Mouse (Mus musculus) lung, postnatal 25 days (tissue): ENCODE data around the gene Aoc2.
"Not testable (repeated sequence)": the region's sequence is repeated elsewhere in the genome, so short reads cannot be mapped to it uniquely, and the experiment has no call there.

Experiments
- DNase-seq: peaks from one replicate; pipeline ENCODE4 v3.0.0; 2022; ENCODE audit warnings: low spot score

The Aoc2 gene

DNA sequence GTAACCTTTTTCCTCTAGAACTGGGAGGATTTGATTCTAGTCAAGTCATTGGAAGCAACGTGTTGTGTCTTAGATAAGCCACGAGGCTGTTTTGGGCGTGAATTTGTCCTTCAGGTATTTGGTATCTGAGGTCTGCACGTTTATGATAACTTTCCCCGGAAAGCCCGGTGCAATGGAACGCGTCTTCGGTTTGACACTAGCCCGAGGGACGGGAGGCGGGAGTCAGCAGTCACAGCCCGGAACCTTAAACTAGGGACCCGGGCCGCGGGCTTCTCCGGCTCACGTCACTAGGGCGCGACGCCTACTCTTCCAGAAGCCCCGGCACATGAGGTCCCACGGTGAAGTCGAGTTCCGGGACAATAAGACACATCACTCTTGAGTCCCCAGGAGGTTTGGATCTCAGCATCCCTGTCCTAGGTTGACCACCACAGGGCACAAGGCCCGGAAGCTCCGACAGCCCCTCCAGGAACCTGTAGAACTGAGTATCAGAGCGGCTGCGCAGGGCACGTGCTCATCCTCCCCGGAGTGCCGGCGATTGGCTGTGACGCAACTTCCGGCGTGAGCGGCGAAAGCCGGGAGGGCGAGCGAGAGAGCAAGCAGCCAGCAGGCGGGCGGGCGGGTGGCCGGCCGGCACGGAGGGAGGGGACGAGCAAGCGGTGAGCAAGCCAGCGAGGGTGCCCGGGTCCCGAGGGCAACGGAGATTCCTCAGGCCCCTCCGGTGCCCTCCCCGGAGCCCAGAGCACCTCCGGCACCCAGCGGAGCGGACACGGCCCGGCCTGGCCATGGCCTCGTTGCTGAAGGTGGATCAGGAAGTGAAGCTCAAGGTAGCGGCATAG is 9.0 kb upstream of the Aoc2 start, which contains the start of gene Psme3:
Gene Psme3 (plus strand): TSS at position 549 of the 836 bp plus-strand sequence.
- DNase-seq: peak; percentile 92

DNA sequence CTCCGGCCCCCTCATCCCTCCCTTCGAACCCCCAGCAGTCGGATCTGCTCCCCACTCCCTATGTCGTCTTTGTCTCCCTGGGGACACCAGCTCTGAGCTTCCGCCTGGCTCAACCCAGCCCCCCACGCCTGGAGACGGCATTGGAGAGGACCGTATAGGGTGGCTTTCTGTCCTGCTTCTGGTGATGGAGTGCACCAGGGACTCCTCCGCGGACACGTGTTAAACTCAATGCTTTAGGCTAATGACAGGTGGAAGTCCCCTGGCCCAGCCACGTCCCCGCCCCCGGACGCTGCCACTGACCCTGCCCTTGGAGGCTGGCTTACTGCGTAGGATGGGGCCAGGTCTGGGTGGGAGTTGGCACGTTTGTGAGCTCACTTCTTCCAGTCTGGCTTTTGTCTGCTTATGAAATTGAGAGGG is 8.4 kb upstream of the Aoc2 start:
- no peak for DNase-seq

DNA sequence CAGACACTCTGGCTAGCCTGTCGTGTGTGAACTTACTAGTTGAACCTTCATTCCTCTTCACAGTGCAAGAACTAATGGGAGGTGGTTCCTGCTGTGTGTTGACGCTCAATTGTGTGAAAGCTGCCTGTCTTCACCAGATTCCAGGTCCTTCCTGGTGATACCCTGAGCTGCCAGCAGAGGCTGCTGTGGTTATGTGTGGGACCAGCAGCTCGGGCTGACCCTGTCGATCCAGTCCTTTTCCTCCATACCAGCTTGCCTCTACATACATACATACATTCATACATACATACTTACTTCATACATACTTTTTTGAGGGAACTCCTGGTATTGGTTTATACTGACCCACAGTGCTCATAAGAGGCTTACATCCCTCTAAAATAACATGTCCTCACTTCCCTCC is 1.3 kb upstream of the Aoc2 start:
- DNase-seq: peak; percentile 60

DNA sequence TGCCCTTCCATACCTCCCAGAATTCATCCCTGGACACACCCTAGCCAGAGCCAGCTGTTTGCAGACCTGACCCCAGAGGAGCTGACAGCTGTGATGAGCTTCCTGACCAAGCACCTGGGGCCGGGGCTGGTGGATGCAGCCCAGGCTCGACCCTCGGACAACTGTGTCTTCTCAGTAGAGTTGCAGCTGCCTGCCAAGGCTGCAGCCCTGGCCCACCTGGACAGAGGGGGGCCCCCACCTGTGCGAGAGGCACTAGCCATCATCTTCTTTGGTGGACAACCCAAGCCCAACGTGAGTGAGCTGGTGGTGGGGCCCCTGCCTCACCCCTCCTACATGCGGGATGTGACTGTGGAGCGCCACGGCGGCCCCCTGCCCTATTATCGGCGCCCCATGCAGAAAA is 338 bp downstream of the Aoc2 start:
- DNase-seq: not testable (repeated sequence)

DNA sequence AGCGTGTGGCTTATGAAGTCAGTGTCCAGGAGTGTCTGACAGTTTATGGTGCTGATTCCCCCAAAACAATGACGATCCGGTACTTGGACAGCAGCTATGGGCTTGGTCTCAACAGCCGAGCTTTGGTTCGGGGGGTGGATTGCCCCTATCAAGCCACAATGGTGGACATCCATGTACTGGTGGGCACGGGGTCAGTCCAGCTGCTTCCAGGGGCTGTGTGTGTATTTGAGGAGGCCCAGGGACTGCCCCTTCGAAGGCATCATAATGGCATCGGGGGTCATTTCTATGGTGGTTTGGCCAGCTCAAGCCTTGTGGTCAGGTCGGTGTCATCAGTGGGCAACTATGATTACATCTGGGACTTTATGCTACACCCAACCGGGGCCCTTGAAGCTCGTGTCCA is 1.3 kb downstream of the Aoc2 start:
- no peak for DNase-seq

DNA sequence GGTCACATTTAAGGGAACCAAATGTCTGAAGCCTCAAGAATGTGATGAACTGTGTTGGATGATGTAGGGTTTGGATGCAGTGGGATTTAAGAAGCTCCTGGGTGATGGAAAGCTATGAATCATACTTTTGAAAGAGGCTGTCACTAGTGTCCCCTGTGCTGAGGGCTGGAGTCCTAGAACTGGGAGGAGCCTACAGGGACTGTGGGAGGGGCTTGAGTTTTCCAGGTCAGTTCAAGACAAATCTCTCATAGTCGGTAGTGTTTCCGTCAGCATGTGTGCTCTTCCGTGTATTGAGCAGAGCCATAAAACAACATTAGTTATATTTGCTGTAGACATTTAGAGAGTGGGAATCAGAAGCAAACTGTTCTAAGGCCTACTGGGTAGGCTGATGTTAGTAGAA is 2.4 kb downstream of the Aoc2 start:
- no peak for DNase-seq

DNA sequence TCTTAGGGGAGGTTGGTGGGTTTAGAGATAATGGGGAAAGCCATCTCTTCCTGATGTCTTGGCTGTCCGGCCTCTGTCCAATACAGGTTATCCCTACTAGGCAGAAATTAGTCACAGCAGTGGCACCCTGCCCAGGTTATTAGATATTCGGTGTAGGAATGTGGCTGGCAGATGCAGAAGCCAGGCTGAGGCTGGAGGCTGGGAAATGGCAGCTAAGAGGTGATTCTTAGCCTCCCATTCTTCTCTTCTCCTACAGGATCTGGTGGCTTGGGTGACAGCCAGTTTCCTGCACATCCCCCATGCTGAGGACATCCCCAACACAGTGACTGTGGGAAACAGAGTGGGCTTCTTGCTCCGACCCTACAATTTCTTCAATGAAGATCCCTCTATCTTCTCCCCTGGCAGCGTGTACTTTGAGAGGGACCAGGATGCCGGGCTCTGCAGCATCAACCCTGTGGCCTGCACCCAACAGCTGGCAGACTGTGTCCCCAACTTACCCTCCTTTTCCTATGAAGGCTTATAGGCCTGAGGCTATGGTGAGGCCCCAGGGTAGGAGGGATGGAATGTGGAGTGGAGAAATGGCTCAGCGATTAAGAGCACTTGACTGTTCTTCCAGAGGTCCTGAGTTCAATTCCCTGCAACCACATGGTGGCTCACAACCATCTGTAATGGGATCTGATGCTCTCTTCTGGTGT is 4.2 kb downstream of the Aoc2 start:
- DNase-seq: no peak

DNA sequence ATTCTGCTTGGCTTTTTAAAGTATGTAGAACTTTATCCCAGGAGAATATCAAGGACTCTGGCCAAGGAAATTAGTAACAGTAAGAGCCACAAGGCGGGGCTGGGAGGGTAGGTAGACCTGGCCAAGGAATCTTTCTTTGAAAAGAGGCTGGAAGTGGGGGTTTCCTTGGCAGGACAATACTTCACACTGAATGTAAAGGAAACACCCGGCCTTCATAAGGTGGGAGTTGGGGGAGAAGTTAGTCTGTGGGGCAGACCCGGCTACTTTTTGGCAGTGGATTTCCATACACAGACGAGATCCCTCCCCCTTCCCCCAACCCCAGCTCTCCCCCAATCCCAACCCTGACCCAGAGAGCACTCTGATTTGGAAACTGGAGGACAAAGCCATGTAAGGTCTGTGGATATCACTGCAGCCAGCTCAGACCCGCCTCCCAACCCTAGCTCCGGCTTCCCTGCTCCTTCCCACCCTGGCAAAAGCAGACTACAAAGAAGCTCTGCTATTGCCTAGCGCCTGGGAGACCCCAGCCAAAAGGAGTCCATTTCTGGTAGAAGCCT is 5.6 kb downstream of the Aoc2 start, which contains the start of gene Aoc3:
Gene Aoc3 (plus strand): TSS at position 235 of the 554 bp plus-strand sequence.
- no peak for DNase-seq

DNA sequence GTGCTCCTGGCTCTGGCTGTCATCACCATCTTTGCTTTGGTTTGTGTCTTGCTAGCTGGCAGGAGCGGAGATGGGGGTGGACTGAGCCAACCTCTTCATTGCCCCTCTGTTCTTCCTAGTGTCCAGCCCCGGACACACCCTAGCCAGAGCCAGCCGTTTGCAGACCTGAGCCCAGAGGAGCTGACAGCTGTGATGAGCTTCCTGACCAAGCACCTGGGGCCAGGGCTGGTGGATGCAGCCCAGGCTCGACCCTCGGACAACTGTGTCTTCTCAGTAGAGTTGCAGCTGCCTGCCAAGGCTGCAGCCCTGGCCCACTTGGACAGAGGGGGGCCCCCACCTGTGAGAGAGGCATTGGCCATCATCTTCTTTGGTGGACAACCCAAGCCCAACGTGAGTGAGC is 6.1 kb downstream of the Aoc2 start:
- not testable (repeated sequence) for DNase-seq

DNA sequence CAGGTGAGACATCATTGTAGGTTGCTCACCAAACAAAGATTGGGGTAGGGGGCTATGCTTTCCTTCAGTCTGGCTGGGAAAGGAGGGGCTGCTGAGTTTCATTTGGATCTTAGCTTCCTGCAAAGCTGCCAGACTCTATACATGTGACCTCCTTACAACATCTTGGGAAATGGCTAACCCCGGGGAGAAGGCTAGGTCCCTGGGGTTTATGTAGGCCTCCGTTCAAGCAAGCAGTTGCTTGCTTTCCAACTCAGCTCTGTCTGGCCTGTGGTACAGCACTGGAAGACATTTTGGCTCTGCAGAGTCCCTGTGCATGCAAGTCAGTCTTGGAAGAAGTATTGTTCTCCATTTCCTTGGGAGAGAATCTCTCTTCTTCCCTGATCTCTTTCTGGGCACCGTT is 7.7 kb downstream of the Aoc2 start:
- no peak for DNase-seq

DNA sequence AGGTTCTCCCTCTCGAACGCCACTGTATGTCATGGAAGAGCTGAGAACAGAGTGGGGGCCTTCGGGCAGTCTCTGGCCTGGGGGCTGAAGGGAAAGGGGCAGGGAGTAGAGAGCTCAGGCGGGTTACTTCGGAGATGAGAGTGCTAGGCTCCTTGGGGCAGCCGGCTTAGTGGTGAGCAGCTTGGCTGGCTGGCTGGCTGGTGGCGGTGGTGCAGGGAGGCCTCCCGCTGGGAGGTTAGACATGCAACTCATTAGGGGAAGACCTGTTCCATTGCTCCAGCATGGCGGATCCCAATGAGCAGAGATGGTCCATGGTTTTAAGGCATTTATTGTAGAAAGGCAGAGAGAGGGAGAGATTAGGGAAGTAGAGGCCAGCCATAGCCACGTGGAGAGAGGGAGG is 9.2 kb downstream of the Aoc2 start:
- no peak for DNase-seq

DNA sequence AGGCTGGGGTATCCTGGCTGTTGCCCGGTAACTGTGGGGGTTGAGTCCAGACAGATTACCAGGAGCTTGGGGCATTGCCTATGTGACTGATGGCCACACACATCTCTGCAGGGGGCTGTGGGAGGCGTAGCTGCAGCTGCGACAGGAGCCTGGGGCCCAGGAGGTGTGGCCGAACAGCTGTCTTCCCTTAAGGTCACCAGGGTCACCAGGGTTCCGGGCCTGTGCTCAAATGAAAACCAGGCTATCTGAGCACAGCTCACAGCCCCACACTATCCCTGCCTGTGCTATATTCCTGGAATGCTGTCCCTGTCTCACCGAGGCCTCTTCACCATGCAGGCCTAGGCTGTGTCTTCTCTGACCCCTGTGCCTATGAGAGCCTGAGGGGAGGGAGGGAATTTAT is 9.7 kb downstream of the Aoc2 start:
- no peak for DNase-seq

DNA sequence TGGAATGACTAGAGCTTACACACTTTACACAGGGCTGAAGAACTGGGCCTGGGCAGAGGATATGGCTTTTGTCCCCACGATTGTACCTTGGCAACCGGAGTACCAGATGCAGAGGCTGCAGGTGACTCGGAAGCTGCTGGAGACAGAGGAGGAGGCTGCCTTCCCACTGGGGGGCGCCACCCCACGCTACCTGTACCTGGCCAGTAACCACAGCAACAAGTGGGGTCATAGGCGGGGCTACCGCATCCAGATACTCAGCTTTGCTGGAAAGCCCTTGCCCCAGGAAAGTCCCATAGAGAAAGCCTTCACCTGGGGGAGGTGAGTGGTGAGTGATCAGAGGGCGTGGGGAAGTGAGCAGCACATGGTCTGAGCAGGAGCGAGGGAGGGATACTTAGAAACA is 10.8 kb downstream of the Aoc2 start:
- no peak for DNase-seq

DNA sequence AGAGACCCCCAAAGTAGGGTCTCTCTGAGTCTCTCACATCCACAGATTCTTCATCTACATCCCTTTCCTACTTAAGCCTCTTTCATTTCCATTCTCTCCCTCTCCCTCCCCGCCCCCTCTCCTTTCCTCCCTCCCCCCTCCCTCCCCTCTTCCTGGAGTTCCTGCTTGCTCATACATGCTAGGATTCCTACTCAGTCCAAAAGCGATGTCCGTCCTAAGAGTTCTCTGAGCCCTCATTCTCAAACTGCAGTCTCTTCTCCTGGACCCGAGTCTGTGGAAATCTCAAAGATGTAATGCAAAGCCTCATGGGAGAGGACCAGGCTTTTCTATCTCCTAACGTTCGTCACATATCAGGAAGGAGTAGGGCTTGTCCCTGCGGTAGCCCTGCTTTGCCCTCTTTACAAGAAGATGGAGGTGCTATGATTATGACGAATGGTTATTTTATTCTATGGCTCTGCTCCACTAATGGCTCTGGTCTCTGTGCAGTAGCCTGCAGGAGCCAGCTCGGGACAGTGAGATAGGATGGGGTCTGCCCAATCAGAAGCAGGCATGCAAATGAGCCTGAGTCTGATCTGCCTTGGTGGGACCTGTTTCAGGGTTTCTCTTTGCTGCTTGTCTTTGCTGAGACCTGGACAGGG is 13.4 kb downstream of the Aoc2 start:
- DNase-seq: no peak

DNA sequence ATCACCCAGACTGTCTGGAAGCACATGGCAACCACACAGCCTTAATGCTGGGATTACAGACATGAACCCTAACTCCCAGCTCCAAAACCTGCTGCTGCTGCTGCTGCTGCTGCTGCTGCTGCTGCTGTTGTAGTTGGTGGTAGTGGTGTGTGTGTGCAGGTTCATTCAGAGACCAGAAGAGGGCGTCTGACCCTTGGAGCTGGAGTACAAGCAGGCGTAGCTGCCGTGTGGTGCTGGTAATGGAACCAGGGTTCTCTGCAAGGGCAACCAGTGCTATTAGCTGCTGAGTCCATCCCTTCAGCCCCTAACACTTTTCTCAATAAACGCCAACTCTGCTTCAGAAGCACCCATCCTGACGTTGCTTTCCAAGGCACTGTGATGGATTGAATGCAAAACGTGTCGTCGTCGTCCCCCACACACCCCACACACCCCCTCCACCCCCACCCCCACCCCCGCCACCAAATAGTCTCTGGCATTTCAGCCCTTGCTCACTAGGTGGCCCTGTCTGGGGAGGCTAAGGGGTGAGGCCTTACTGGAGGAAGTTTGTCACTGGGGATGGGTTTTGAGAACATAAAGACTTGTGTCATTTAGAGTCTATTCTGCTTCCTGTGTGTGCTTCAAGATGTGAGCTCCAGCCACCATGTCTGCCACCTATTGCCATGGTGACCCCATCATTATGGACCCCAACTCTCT is 22.4 kb downstream of the Aoc2 start:
- DNase-seq: no peak

DNA sequence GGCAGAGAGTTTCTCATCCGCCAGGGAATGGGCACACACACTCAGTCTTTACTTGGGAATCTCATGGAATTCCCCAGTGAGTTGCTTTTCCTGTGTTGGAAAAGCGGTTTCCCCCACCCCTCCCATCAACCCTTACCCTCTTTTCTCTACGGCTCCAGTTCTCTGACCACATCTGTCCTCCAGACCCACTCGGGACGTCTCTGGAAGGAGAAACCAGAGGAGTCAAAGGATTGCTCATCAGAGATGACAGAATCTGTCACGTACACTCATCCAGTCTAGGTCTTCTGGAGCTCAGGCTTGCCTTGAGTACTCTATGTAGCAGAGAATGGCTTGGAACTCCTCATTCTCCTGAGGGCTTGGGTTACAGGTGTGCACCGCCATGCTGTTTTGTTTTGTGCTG is 23.9 kb downstream of the Aoc2 start:
- DNase-seq: no peak

DNA sequence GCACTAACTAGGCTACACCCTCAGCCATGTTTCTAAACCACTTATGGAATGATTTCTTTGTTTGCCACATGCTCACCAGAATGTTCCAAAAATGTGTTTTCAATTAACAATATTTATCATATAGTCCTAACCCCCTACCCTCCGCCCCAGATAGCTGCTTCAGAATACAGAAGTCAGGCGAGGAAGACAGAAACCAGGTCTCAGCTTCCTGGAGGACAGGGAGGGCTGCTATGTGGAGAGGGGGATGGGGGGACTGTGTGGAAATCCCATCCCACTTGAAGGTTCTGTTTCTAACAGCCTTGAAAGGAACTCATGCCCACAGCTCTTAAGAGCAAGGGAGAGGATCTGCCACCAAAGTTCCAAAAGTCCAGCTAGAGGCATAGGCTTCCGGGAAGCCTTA is 24.4 kb downstream of the Aoc2 start:
- DNase-seq: no peak

DNA sequence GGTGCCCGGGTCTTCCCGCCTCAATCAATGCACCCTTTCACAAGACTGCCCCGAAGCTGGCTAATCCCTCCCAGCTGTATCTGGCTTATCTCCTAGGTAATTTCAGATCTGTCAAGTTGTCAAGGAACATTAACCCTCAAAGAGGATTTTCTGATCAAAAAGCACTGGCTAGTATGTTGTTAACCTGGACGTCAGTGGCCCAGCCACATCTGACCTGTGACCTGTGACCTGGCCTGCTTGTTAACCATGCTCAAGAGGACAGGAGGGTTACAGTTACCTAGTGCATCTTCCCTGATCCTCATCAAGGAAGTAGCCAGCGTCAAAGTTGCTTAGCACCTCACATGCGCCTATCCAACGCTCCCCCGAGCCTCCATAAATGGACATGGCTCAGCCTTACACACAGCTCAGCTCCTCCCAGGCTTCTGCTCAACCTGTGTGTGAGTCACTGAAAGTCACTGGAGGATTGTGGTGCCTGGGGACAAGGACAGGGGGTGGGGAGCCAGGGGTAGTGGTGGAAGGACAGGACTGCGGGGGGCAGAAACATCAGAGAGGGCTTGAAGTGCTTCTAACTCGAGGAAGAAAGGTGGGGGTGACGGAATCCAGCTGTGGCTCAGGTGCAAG is 26.3 kb downstream of the Aoc2 start:
- no peak for DNase-seq

DNA sequence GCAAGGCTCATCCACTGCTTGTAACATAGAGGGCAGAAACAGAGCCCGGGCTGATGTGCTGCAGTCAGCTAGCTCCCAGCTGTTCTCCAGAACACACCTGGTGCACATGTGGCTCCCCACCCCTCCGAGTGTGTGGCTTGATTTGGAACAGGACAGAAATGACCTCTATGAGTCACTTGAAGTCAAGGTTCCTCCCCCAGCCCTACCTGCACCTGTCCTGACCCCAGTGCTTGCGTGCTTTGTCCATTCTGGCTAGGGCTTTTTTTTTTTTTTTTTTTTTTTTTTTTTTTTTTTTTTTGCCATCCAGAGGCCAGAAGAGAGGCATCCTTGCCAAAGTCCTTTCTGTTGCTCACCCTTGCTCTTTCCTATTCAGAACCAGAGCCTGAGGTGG is 26.9 kb downstream of the Aoc2 start:
- no peak for DNase-seq

DNA sequence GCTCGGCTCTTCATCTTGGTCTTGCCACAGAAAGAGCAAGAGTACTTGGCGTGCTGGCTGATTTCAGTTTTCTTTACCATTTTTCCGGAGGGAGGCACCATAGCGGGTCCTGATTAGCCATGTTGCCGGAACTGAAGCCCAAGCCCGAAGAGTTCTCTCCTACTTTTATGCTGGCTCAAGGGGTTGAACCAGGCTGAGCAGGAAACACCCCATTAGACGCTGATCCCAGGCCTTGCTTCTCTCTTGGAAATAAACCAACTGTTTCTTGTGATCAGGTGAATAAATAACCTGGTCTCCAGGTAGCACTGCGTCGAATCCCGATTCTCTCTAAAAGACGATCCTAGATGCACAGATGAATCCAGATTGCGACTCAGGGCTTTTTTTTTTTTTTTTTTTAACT is 28.6 kb downstream of the Aoc2 start:
- DNase-seq: no peak

DNA sequence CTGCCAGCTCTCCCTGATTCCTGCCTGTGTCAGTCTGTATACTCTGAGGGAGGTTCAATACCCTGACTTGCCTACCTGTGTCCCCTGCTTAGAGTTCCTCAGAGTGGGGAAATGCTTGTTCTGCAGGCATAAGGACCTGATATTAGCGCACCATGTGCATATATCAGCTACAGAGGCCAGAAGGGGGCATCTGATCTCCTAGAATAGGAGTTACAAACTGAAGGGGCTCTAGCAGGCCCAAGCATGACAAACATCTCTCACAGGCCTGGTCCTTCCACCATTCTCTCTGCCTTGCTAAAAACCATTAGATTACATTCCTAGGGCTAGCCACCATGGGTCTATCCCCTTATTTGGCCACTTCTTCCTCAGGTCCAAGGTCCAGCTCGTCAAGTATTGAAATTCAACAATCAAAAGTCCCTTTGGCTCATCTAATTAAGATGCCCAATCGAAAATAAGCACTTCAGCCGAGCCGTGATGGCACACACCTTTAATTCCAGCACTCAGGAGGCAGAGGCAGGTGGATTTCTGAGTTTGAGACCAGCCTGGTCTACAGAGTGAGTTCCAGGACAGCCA is 29.7 kb downstream of the Aoc2 start:
- DNase-seq: no peak
